Mouse (Mus musculus): ENCODE data around the gene Mcrip1. TPM values are rescaled to one million over a fixed set of nuclear protein-coding genes. Genes with fewer than 3 reads are reported as not detected.
"Not testable (repeated sequence)": the region's sequence is repeated elsewhere in the genome, so short reads cannot be mapped to it uniquely, and the experiment has no call there.

The Mcrip1 gene
- polyA plus RNA-seq, 1 experiment from 2014 or later = 268 TPM

- DNase-seq (no peak), ATAC-seq (ENCODE audit: low FRiP score, low TSS enrichment) (no peak)
- Histone ChIP-seq H3K27ac (replicated peaks; ENCODE audit: low read depth, low read length) (no peak overlapping the region), H3K36me3 (ENCODE audit: control insufficient read depth, insufficient read depth, low read length) (no peaks in the 10 kb centered on the region), H3K4me1 (ENCODE audit: control insufficient read depth, insufficient read depth, low read length) (no peaks in the 10 kb centered on the region), H3K4me3 (replicated peaks; ENCODE audit: low read depth, low read length) (no peak overlapping the region), H3K9ac (replicated peaks; ENCODE audit: low read length) (no peak overlapping the region), H3K9me3 (ENCODE audit: control insufficient read depth, low read length) (no peaks in the 10 kb centered on the region), H3K27me3 (ENCODE audit: control insufficient read depth, insufficient read depth, low read length) (no peaks in the 10 kb centered on the region), H3K4me2 (ENCODE audit: low read length) (no peak overlapping the region)
- 82% methylated on average over 6 of the region's 6 CpGs for WGBS
These were observed 31.0 kb downstream of the Mcrip1 start for GRCm38 (mm10) chr11:120518558-120518957.

GRCm38 (mm10) chr11:120518027-120518426, 31.5 kb downstream of the Mcrip1 start:
- H3K9ac ChIP-seq (replicated peaks; ENCODE audit: low read length) = no peak overlapping the region
- no peak for ATAC-seq (ENCODE audit: low FRiP score, low TSS enrichment)
- no peaks in the 10 kb centered on the region for H3K4me1 ChIP-seq (ENCODE audit: control insufficient read depth, insufficient read depth, low read length)
- H3K9me3 ChIP-seq (ENCODE audit: control insufficient read depth, low read length) = no peaks in the 10 kb centered on the region
- WGBS = 74% methylated on average over 6 of the region's 6 CpGs
- no peaks in the 10 kb centered on the region for H3K36me3 ChIP-seq (ENCODE audit: control insufficient read depth, insufficient read depth, low read length)
- H3K27me3 ChIP-seq (ENCODE audit: control insufficient read depth, insufficient read depth, low read length) = no peaks in the 10 kb centered on the region
- no peak overlapping the region for H3K4me3 ChIP-seq (replicated peaks; ENCODE audit: low read depth, low read length)
- no peak overlapping the region for H3K4me2 ChIP-seq (ENCODE audit: low read length)
- H3K27ac ChIP-seq (replicated peaks; ENCODE audit: low read depth, low read length) = no peak overlapping the region
- no peak for DNase-seq

- Histone ChIP-seq H3K27ac (replicated peaks; ENCODE audit: low read depth, low read length) (no peak overlapping the region), H3K36me3 (ENCODE audit: control insufficient read depth, insufficient read depth, low read length) (no peaks in the 10 kb centered on the region), H3K4me1 (ENCODE audit: control insufficient read depth, insufficient read depth, low read length) (no peaks in the 10 kb centered on the region), H3K4me2 (ENCODE audit: low read length) (no peak overlapping the region), H3K4me3 (replicated peaks; ENCODE audit: low read depth, low read length) (no peak overlapping the region), H3K9ac (replicated peaks; ENCODE audit: low read length) (no peak overlapping the region), H3K27me3 (ENCODE audit: control insufficient read depth, insufficient read depth, low read length) (no peaks in the 10 kb centered on the region), H3K9me3 (ENCODE audit: control insufficient read depth, low read length) (no peaks in the 10 kb centered on the region)
- ATAC-seq (ENCODE audit: low FRiP score, low TSS enrichment) (no peak), DNase-seq (no peak)
- WGBS = 67% methylated on average over 4 of the region's 4 CpGs
These were observed 32.4 kb downstream of the Mcrip1 start for GRCm38 (mm10) chr11:120517147-120517546.

DNA sequence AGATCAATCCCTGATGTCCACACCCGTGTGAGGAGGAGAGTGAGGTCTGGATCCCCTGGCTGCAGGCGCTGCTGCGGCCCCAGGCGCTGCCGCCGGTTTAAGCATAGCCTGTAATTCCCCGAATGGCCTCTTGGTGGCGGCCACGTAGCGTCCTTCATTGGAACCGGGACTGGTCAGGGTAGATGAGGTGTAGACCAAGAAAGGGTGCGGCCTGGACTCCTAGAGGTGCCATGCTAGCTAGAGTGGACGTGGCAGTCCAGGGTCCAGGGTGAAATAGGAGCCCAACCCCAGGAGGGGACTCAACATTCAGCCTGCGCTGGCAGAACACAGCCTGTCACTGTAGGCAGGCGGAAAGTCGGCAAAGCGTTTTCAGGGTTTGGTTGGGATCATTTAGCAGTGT, 33.9 kb downstream of the Mcrip1 start:
- H3K4me3 ChIP-seq (replicated peaks; ENCODE audit: low read depth, low read length) = no peak overlapping the region
- ATAC-seq (ENCODE audit: low FRiP score, low TSS enrichment) (no peak; the same call in 1 of the 2 replicates), DNase-seq (peak; percentile 87)
- H3K27ac ChIP-seq (replicated peaks; ENCODE audit: low read depth, low read length) = no peak overlapping the region
- H3K4me1 ChIP-seq (ENCODE audit: control insufficient read depth, insufficient read depth, low read length) = peaks cover 2% of the 10 kb centered on the region; the same call in 1 of the 2 replicates
- H3K27me3 ChIP-seq (ENCODE audit: control insufficient read depth, insufficient read depth, low read length) = no peaks in the 10 kb centered on the region
- no peaks in the 10 kb centered on the region for H3K36me3 ChIP-seq (ENCODE audit: control insufficient read depth, insufficient read depth, low read length)
- 19% methylated on average over 17 of the region's 17 CpGs for WGBS
- H3K4me2 ChIP-seq (ENCODE audit: low read length) = no peak overlapping the region
- no peak overlapping the region; the same call in 1 of the 2 replicates for H3K9ac ChIP-seq (replicated peaks; ENCODE audit: low read length)
- H3K9me3 ChIP-seq (ENCODE audit: control insufficient read depth, low read length) = no peaks in the 10 kb centered on the region

GRCm38 (mm10) chr11:120514262-120514661, 35.3 kb downstream of the Mcrip1 start:
- H3K27ac ChIP-seq (replicated peaks; ENCODE audit: low read depth, low read length); DNase-seq; H3K27me3 ChIP-seq (ENCODE audit: control insufficient read depth, insufficient read depth, low read length); H3K9ac ChIP-seq (replicated peaks; ENCODE audit: low read length); H3K9me3 ChIP-seq (ENCODE audit: control insufficient read depth, low read length); ATAC-seq (ENCODE audit: low FRiP score, low TSS enrichment); H3K36me3 ChIP-seq (ENCODE audit: control insufficient read depth, insufficient read depth, low read length); H3K4me2 ChIP-seq (ENCODE audit: low read length); H3K4me3 ChIP-seq (replicated peaks; ENCODE audit: low read depth, low read length); H3K4me1 ChIP-seq (ENCODE audit: control insufficient read depth, insufficient read depth, low read length): not testable (repeated sequence)
- WGBS = 92% methylated on average over 2 of the region's 2 CpGs

DNA sequence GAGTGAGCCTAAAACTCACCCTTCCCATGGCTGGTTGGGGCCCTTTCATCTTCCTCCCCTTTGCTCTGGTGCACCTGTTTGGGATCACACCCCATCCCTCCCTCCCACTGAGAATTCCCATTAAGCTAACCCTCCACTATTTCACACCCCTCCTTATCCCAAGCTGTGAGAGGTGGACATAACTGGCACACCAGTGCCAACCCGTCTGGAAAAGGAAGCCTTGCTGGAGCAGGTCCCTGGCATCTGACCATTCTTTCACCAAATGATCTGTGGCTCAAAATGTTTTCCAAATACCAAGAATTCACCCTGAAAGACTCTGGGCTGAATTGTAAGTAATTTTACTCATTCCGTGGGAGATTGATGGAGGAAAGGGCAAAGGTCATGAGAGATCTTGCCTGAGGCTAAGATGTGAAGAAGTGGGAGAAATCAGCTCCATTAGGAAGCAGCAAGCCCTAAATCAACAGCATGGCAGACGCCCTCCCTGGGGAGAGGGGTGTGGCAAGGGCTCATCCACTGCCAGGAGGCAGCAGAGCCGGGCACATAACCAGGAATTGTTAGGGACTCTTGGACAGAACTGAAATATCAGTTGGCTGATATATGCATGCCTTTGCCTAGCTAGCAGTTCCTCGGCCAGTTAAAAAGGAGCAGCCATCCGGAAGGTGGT, 36.6 kb downstream of the Mcrip1 start:
- Histone ChIP-seq H3K4me1 (ENCODE audit: control insufficient read depth, insufficient read depth, low read length) (peaks cover 6% of the 10 kb centered on the region; the same call in 1 of the 2 replicates), H3K4me2 (ENCODE audit: low read length) (no peak overlapping the region), H3K27me3 (ENCODE audit: control insufficient read depth, insufficient read depth, low read length) (no peaks in the 10 kb centered on the region), H3K36me3 (ENCODE audit: control insufficient read depth, insufficient read depth, low read length) (no peaks in the 10 kb centered on the region), H3K9ac (replicated peaks; ENCODE audit: low read length) (no peak overlapping the region), H3K27ac (replicated peaks; ENCODE audit: low read depth, low read length) (no peak overlapping the region), H3K4me3 (replicated peaks; ENCODE audit: low read depth, low read length) (no peak overlapping the region), H3K9me3 (ENCODE audit: control insufficient read depth, low read length) (no peaks in the 10 kb centered on the region)
- no peak for ATAC-seq (ENCODE audit: low FRiP score, low TSS enrichment)
- 59% methylated on average over 6 of the region's 6 CpGs for WGBS
- DNase-seq = no peak

- Histone ChIP-seq H3K27ac (replicated peaks; ENCODE audit: low read depth, low read length) (no peak overlapping the region), H3K27me3 (ENCODE audit: control insufficient read depth, insufficient read depth, low read length) (no peaks in the 10 kb centered on the region)
These were observed 39.0 kb downstream of the Mcrip1 start for GRCm38 (mm10) chr11:120510375-120511030.

GRCm38 (mm10) chr11:120509940-120510339, 39.6 kb downstream of the Mcrip1 start:
- 29% methylated on average over 4 of the region's 4 CpGs for WGBS
- ATAC-seq (ENCODE audit: low FRiP score, low TSS enrichment) = no peak
- Histone ChIP-seq H3K4me3 (replicated peaks; ENCODE audit: low read depth, low read length) (no peak overlapping the region), H3K9me3 (ENCODE audit: control insufficient read depth, low read length) (no peaks in the 10 kb centered on the region), H3K4me1 (ENCODE audit: control insufficient read depth, insufficient read depth, low read length) (peaks cover 6% of the 10 kb centered on the region; the same call in 1 of the 2 replicates), H3K27ac (replicated peaks; ENCODE audit: low read depth, low read length) (no peak overlapping the region), H3K4me2 (ENCODE audit: low read length) (no peak overlapping the region), H3K9ac (replicated peaks; ENCODE audit: low read length) (no peak overlapping the region), H3K36me3 (ENCODE audit: control insufficient read depth, insufficient read depth, low read length) (no peaks in the 10 kb centered on the region), H3K27me3 (ENCODE audit: control insufficient read depth, insufficient read depth, low read length) (no peaks in the 10 kb centered on the region)
- DNase-seq = no peak

More at GRCm38 (mm10) chr11:120510375-120511030, 39.0 kb downstream of the Mcrip1 start:
- Histone ChIP-seq H3K4me3 (replicated peaks; ENCODE audit: low read depth, low read length) (0 out of 2 replicates have a peak overlapping the region, but pooled peaks have one; percentile 7), H3K4me1 (ENCODE audit: control insufficient read depth, insufficient read depth, low read length) (peaks cover 6% of the 10 kb centered on the region; the same call in 1 of the 2 replicates), H3K4me2 (ENCODE audit: low read length) (peak overlapping the region; percentile 41), H3K36me3 (ENCODE audit: control insufficient read depth, insufficient read depth, low read length) (no peaks in the 10 kb centered on the region), H3K9ac (replicated peaks; ENCODE audit: low read length) (peak overlapping the region; percentile 31; the same call in 1 of the 2 replicates), H3K9me3 (ENCODE audit: control insufficient read depth, low read length) (no peaks in the 10 kb centered on the region)
- DNase-seq (peak; percentile 51), ATAC-seq (ENCODE audit: low FRiP score, low TSS enrichment) (no peak)
- WGBS = 3% methylated on average over 16 of the region's 16 CpGs
